Mouse (Mus musculus): Measurements from ENCODE around the gene Vmn1r227.

Gene Vmn1r227

GRCm38 (mm10) chr17:20729543-20729942 lies at the start of gene Vmn1r227:
Vmn1r227 (plus strand) TSS chr17:20729843.
- no peak for DNase-seq (ENCODE audit: extremely low spot score, low spot score)

GRCm38 (mm10) chr17:20682543-20682942 lies 47.1 kb upstream of the Vmn1r227 start, which contains the start of gene Vmn1r226:
Vmn1r226 (plus strand) TSS chr17:20682843.
- DNase-seq (ENCODE audit: extremely low spot score, low spot score): no peak

- no peak for DNase-seq (ENCODE audit: extremely low spot score, low spot score)
Observed at GRCm38 (mm10) chr17:20786057-20786456, 56.4 kb downstream of the Vmn1r227 start, which contains the start of gene Vmn1r228. Vmn1r228 (minus strand) TSS chr17:20786157.
